Mouse (Mus musculus): ENCODE data around the gene Ccnb2.

The Ccnb2 gene

GRCm38 (mm10) chr9:70384958-70385728, 36.2 kb downstream of the Ccnb2 start:
- CTCF ChIA-PET: interaction anchor here (1.0 kb wide), 1 partner anchor 61 kb away, joined by 3 read pairs; no protein-coding TSS in a partner anchor

GRCm38 (mm10) chr9:70384494-70384893, 36.9 kb downstream of the Ccnb2 start:
- CTCF ChIA-PET: interaction anchor here (1.0 kb wide), 1 partner anchor 60 kb away, joined by 3 read pairs; no protein-coding TSS in a partner anchor

GRCm38 (mm10) chr9:70383750-70384149, 37.6 kb downstream of the Ccnb2 start:
- CTCF ChIA-PET: no interaction called here

- CTCF ChIA-PET: no interaction called here
Observed at GRCm38 (mm10) chr9:70382091-70382490, 39.3 kb downstream of the Ccnb2 start.

GRCm38 (mm10) chr9:70379502-70380467, 41.6 kb downstream of the Ccnb2 start:
- CTCF ChIA-PET: no interaction called here

GRCm38 (mm10) chr9:70371638-70372037, 49.7 kb downstream of the Ccnb2 start:
- CTCF ChIA-PET: interaction anchor here (0.7 kb wide), 1 partner anchor 164 kb away, joined by 3 read pairs; no protein-coding TSS in a partner anchor

- CTCF ChIA-PET: no interaction called here
Observed at GRCm38 (mm10) chr9:70366898-70367297, 54.4 kb downstream of the Ccnb2 start.

GRCm38 (mm10) chr9:70365915-70366314, 55.4 kb downstream of the Ccnb2 start:
- CTCF ChIA-PET: no interaction called here

- CTCF ChIA-PET: no interaction called here
Observed at GRCm38 (mm10) chr9:70364741-70365140, 56.6 kb downstream of the Ccnb2 start.

- CTCF ChIA-PET: no interaction called here
Observed at GRCm38 (mm10) chr9:70359402-70360131, 61.8 kb downstream of the Ccnb2 start.

Data from spleen, embryonic (tissue).